In genomic region chr12:33334511-33334910, GRCm38 (mm10) we compare ENCODE assay signal across 13 mouse cellular contexts.
DNase-seq lines count a peak whose midpoint lies in the region; ATAC-seq and TF ChIP-seq lines count a peak whose summit lies in the region.
"Had no signal": no experiment of that assay in that cellular context is flagged by ENCODE, and none has a peak within 500 bp of the region (broad histone marks: within the 10 kb centered on the region; RNA-seq: fewer than 3 reads in every experiment).

No protein-coding gene starts in this region.

- peaks cover 24% of the 10 kb centered on the region for H3K4me1 ChIP-seq in forebrain, embryonic 13.5 days
- no peaks in the 10 kb centered on the region; the same call in 1 of the 2 replicates for H3K4me1 ChIP-seq in forebrain, postnatal 0 days (ENCODE audit: insufficient read depth)
- peaks cover 27 to 44% of the 10 kb centered on the region in 2 experiments for H3K4me1 ChIP-seq in MEL (ENCODE audit: control insufficient read depth in 1 of 2, insufficient read depth in 2 of 2, low read length in 2 of 2)
- H3K4me1 ChIP-seq in liver, embryonic 15.5 days (replicated peaks): peaks cover 49% of the 10 kb centered on the region
- H3K4me1 ChIP-seq in hindbrain, postnatal 0 days (ENCODE audit: insufficient read depth, low read length): 0 out of 2 replicates have a peak, but pooled peaks cover 9% of the 10 kb centered on the region
- H3K4me1 ChIP-seq: stomach, embryonic 15.5 days had no signal

- H3K4me2 ChIP-seq in forebrain, embryonic 13.5 days: no peak overlapping the region
- no peak overlapping the region for H3K4me2 ChIP-seq in forebrain, postnatal 0 days (ENCODE audit: low read depth)
- 0 out of 2 replicates have a peak overlapping the region, but pooled peaks have one; percentile 50 for H3K4me2 ChIP-seq in liver, embryonic 15.5 days
- no peak overlapping the region for H3K4me2 ChIP-seq in hindbrain, postnatal 0 days (ENCODE audit: low read depth, low read length)
- H3K4me2 ChIP-seq: embryonic facial prominence, embryonic 13.5 days; hindbrain, embryonic 15.5 days; neural tube, embryonic 15.5 days; stomach, embryonic 15.5 days had no signal

- H3K27ac ChIP-seq in forebrain, embryonic 13.5 days: no peak overlapping the region
- no peak overlapping the region for H3K27ac ChIP-seq in forebrain, postnatal 0 days (ENCODE audit: low read depth, low read length)
- peak overlapping the region; percentile 69 for H3K27ac ChIP-seq in MEL (ENCODE audit: control insufficient read depth, low read depth, low read length)
- H3K27ac ChIP-seq in liver, embryonic 15.5 days (replicated peaks): peak overlapping the region; percentile 70
- no peak overlapping the region for H3K27ac ChIP-seq in hindbrain, postnatal 0 days
- H3K27ac ChIP-seq: embryonic facial prominence, embryonic 13.5 days; hindbrain, embryonic 15.5 days; kidney, postnatal 0 days; neural tube, embryonic 15.5 days; stomach, embryonic 15.5 days had no signal

- no peak for TF ChIP-seq CTCF in forebrain, postnatal 0 days (IDR thresholded peaks at IDR 0.05; ENCODE audit: low read depth)
- no peak for TF ChIP-seq CTCF in MEL (IDR thresholded peaks at IDR 0.05 in 2 of 3, conservative IDR thresholded peaks at IDR 0.05 in 1 of 3; ENCODE audit: control insufficient read depth in 1 of 3, insufficient read depth in 1 of 3, low read depth in 2 of 3, low read length in 3 of 3, poor library complexity in 1 of 3, severe bottlenecking in 1 of 3)
- TF ChIP-seq CTCF in hindbrain, postnatal 0 days (IDR thresholded peaks at IDR 0.05; ENCODE audit: low read depth): no peak

- no peak for DNase-seq in forebrain, postnatal 0 days
- DNase-seq in MEL (ENCODE audit: low read depth, low spot score): peak; percentile 51
- peak; percentile 52 for DNase-seq in adrenal gland, postnatal 14 days
- no peak for DNase-seq in hindbrain, postnatal 0 days (ENCODE audit: low spot score)

- H3K4me3 ChIP-seq in forebrain, embryonic 13.5 days: no peak overlapping the region
- H3K4me3 ChIP-seq in forebrain, postnatal 0 days (ENCODE audit: low read depth, low read length): no peak overlapping the region
- no peak overlapping the region for H3K4me3 ChIP-seq in MEL (ENCODE audit: control insufficient read depth in 1 of 2, insufficient read depth in 1 of 2, low read depth in 2 of 2, low read length in 2 of 2)
- H3K4me3 ChIP-seq in liver, embryonic 15.5 days (replicated peaks): no peak overlapping the region
- no peak overlapping the region for H3K4me3 ChIP-seq in hindbrain, postnatal 0 days (ENCODE audit: low read length)
- H3K4me3 ChIP-seq: embryonic facial prominence, embryonic 13.5 days; hindbrain, embryonic 15.5 days; megakaryocyte, embryonic 14.5 days; neural tube, embryonic 15.5 days; stomach, embryonic 15.5 days had no signal

- H3K9ac ChIP-seq in forebrain, embryonic 13.5 days: 0 out of 2 replicates have a peak overlapping the region, but pooled peaks have one; percentile 3
- H3K9ac ChIP-seq in forebrain, postnatal 0 days: no peak overlapping the region
- no peak overlapping the region for H3K9ac ChIP-seq in MEL (ENCODE audit: control insufficient read depth, low read depth, low read length, poor library complexity, severe bottlenecking)
- no peak overlapping the region for H3K9ac ChIP-seq in liver, embryonic 15.5 days
- H3K9ac ChIP-seq in hindbrain, postnatal 0 days (replicated peaks; ENCODE audit: low read length): no peak overlapping the region
- H3K9ac ChIP-seq: embryonic facial prominence, embryonic 13.5 days; hindbrain, embryonic 15.5 days; neural tube, embryonic 15.5 days; stomach, embryonic 15.5 days had no signal

- no peaks in the 10 kb centered on the region for H3K36me3 ChIP-seq in forebrain, embryonic 13.5 days (ENCODE audit: poor library complexity, severe bottlenecking)
- H3K36me3 ChIP-seq in forebrain, postnatal 0 days (ENCODE audit: insufficient read depth): no peaks in the 10 kb centered on the region
- H3K36me3 ChIP-seq in MEL (ENCODE audit: control insufficient read depth in 1 of 2, insufficient read depth in 2 of 2, low read length in 2 of 2): peaks cover 11 to 46% of the 10 kb centered on the region in 2 experiments
- peaks cover 65% of the 10 kb centered on the region for H3K36me3 ChIP-seq in liver, embryonic 15.5 days (replicated peaks)
- no peaks in the 10 kb centered on the region for H3K36me3 ChIP-seq in hindbrain, postnatal 0 days (ENCODE audit: insufficient read depth, low read length)
- H3K36me3 ChIP-seq: embryonic facial prominence, embryonic 13.5 days; hindbrain, embryonic 15.5 days; neural tube, embryonic 15.5 days; stomach, embryonic 15.5 days had no signal

- no peaks in the 10 kb centered on the region for H3K27me3 ChIP-seq in forebrain, embryonic 13.5 days
- H3K27me3 ChIP-seq in forebrain, postnatal 0 days (ENCODE audit: insufficient read depth, low read length): no peaks in the 10 kb centered on the region
- no peaks in the 10 kb centered on the region for H3K27me3 ChIP-seq in MEL (ENCODE audit: control insufficient read depth in 1 of 2, insufficient read depth in 2 of 2, low read length in 2 of 2)
- no peaks in the 10 kb centered on the region for H3K27me3 ChIP-seq in liver, embryonic 15.5 days
- H3K27me3 ChIP-seq in hindbrain, postnatal 0 days (ENCODE audit: insufficient read depth, low read length): no peaks in the 10 kb centered on the region
- H3K27me3 ChIP-seq: embryonic facial prominence, embryonic 13.5 days; hindbrain, embryonic 15.5 days; megakaryocyte, embryonic 14.5 days; neural tube, embryonic 15.5 days; stomach, embryonic 15.5 days had no signal

- TF ChIP-seq POLR2A in MEL (IDR thresholded peaks at IDR 0.05; ENCODE audit: control insufficient read depth in 1 of 2, insufficient read depth in 1 of 2, low read depth in 1 of 2, low read length in 2 of 2, poor library complexity in 1 of 2): no peak

- no peak for ATAC-seq in forebrain, embryonic 13.5 days
- ATAC-seq in forebrain, postnatal 0 days: no peak
- ATAC-seq in liver, embryonic 15.5 days (ENCODE audit: insufficient read depth): no peak
- ATAC-seq in inflammation-experienced regulatory T-cells, adult 6 months: no peak
- ATAC-seq in hindbrain, postnatal 0 days: no peak

- 98% methylated on average over 2 of the region's 2 CpGs for WGBS in forebrain, embryonic 13.5 days
- 88% methylated on average over 2 of the region's 2 CpGs for WGBS in forebrain, postnatal 0 days
- WGBS in liver, embryonic 15.5 days (ENCODE audit: insufficient replicate concordance): 79% methylated on average over 2 of the region's 2 CpGs
- 91% methylated on average over 2 of the region's 2 CpGs for WGBS in hindbrain, postnatal 0 days

- no peaks in the 10 kb centered on the region for H3K9me3 ChIP-seq in forebrain, embryonic 13.5 days (replicated peaks)
- no peaks in the 10 kb centered on the region for H3K9me3 ChIP-seq in forebrain, postnatal 0 days (ENCODE audit: low read length)
- no peaks in the 10 kb centered on the region for H3K9me3 ChIP-seq in MEL (replicated peaks; ENCODE audit: insufficient read depth, low read length)
- H3K9me3 ChIP-seq in liver, embryonic 15.5 days (replicated peaks): no peaks in the 10 kb centered on the region
- no peaks in the 10 kb centered on the region for H3K9me3 ChIP-seq in hindbrain, postnatal 0 days (ENCODE audit: low read length)
- H3K9me3 ChIP-seq: embryonic facial prominence, embryonic 13.5 days; hindbrain, embryonic 15.5 days; megakaryocyte, embryonic 14.5 days; neural tube, embryonic 15.5 days; stomach, embryonic 15.5 days had no signal

- TF ChIP-seq EP300 in MEL (IDR thresholded peaks at IDR 0.05; ENCODE audit: low read depth in 1 of 2, low read length in 2 of 2): no peak

- no peaks in the 10 kb centered on the region for H3K79me2 ChIP-seq in MEL (ENCODE audit: control insufficient read depth, insufficient read depth, low read length, poor library complexity)

- TF ChIP-seq RAD21 in MEL (IDR thresholded peaks at IDR 0.05; ENCODE audit: low read depth, low read length): no peak

TF ChIP-seq in MEL, 35 proteins besides CTCF, POLR2A, EP300 and RAD21:
- no peak for TF ChIP-seq USF2 (IDR thresholded peaks at IDR 0.05; ENCODE audit: borderline replicate concordance in 1 of 2, insufficient read depth in 1 of 2, low read depth in 1 of 2, low read length in 2 of 2)
- TF ChIP-seq MXI1 (IDR thresholded peaks at IDR 0.05; ENCODE audit: low read depth, low read length): no peak
- no peak for TF ChIP-seq NRF1 (IDR thresholded peaks at IDR 0.05; ENCODE audit: insufficient read depth, low read depth, low read length, poor library complexity, severe bottlenecking)
- TF ChIP-seq MAZ (IDR thresholded peaks at IDR 0.05; ENCODE audit: low read depth, low read length): no peak
- no peak for TF ChIP-seq JUND (IDR thresholded peaks at IDR 0.05; ENCODE audit: low read depth, low read length)
- TF ChIP-seq TBP (IDR thresholded peaks at IDR 0.05; ENCODE audit: low read depth, low read length): no peak
TF ChIP-seq in MEL: peak in this region for 0.

Comparison
In these comparisons a context has a peak if more than half of its experiments do, and no peak if none do; other contexts are left out.
1. H3K27ac ChIP-seq: peak in MEL (single experiment) and liver, embryonic 15.5 days (single experiment); none in forebrain, embryonic 13.5 days (single experiment), forebrain, postnatal 0 days (single experiment) and hindbrain, postnatal 0 days (single experiment).
2. DNase-seq: peak in MEL (single experiment) and adrenal gland, postnatal 14 days (single experiment); none in forebrain, postnatal 0 days (single experiment) and hindbrain, postnatal 0 days (single experiment).